In genomic region chr1:35846224-35846936, GRCm38 (mm10) we compare ENCODE assay signal across 9 mouse cellular contexts.
DNase-seq lines count a peak whose midpoint lies in the region; ATAC-seq lines count a peak whose summit lies in the region.
"Had no signal": no experiment of that assay in that cellular context is flagged by ENCODE, and none has a peak within 500 bp of the region (broad histone marks: within the 10 kb centered on the region; RNA-seq: fewer than 3 reads in every experiment).

No protein-coding gene starts in this region.

- H3K4me1 ChIP-seq in liver, embryonic 11.5 days (replicated peaks; ENCODE audit: control insufficient read depth, insufficient read depth, low read length) = no peaks in the 10 kb centered on the region
- H3K4me1 ChIP-seq in midbrain, embryonic 11.5 days (ENCODE audit: control insufficient read depth, insufficient read depth, low read length) = no peaks in the 10 kb centered on the region
- H3K4me1 ChIP-seq: neural tube, embryonic 13.5 days had no signal

- no peak overlapping the region for H3K4me2 ChIP-seq in liver, embryonic 11.5 days
- H3K4me2 ChIP-seq in midbrain, embryonic 11.5 days = no peak overlapping the region
- H3K4me2 ChIP-seq: neural tube, embryonic 13.5 days had no signal

- H3K4me3 ChIP-seq in liver, embryonic 11.5 days (ENCODE audit: low read depth, low read length) = no peak overlapping the region
- H3K4me3 ChIP-seq in midbrain, embryonic 11.5 days (ENCODE audit: low read depth, low read length) = no peak overlapping the region
- H3K4me3 ChIP-seq: erythroblast, embryonic 14.5 days; neural tube, embryonic 13.5 days had no signal

- no peak for ATAC-seq in liver, embryonic 11.5 days (replicated peaks; ENCODE audit: low FRiP score)
- ATAC-seq in megakaryocyte, adult 5-6 weeks (ENCODE audit: poor library complexity, severe bottlenecking) = peak; percentile 35; the same call in 1 of the 2 replicates
- ATAC-seq in midbrain, embryonic 11.5 days (ENCODE audit: low FRiP score) = no peak

- H3K9me3 ChIP-seq in liver, embryonic 11.5 days (ENCODE audit: control insufficient read depth, low read length) = no peaks in the 10 kb centered on the region
- no peaks in the 10 kb centered on the region for H3K9me3 ChIP-seq in midbrain, embryonic 11.5 days (ENCODE audit: control insufficient read depth, low read length)
- H3K9me3 ChIP-seq: neural tube, embryonic 13.5 days had no signal

- DNase-seq in liver = peak; percentile 19
- no peak for DNase-seq in liver, embryonic 11.5 days (ENCODE audit: low spot score)
- DNase-seq in ZHBTc4 (ENCODE audit: low read depth, low spot score) = peak; percentile 85
- DNase-seq in cerebellum, adult 9-10 months = peak; percentile 55
- no peak for DNase-seq in midbrain, embryonic 11.5 days (ENCODE audit: low spot score, missing footprints)
- DNase-seq in right cerebral cortex, adult 2 months (ENCODE audit: low spot score in 2 of 2) = no peak

- H3K27me3 ChIP-seq in liver, embryonic 11.5 days (replicated peaks; ENCODE audit: control insufficient read depth, insufficient read depth, low read length) = no peaks in the 10 kb centered on the region
- H3K27me3 ChIP-seq in midbrain, embryonic 11.5 days (ENCODE audit: control insufficient read depth, insufficient read depth, low read length) = no peaks in the 10 kb centered on the region
- H3K27me3 ChIP-seq: neural tube, embryonic 13.5 days had no signal

- H3K27ac ChIP-seq in liver, embryonic 11.5 days (ENCODE audit: low read depth, low read length) = no peak overlapping the region
- no peak overlapping the region for H3K27ac ChIP-seq in midbrain, embryonic 11.5 days (ENCODE audit: low read depth, low read length)
- H3K27ac ChIP-seq: neural tube, embryonic 13.5 days had no signal

- H3K36me3 ChIP-seq in liver, embryonic 11.5 days (ENCODE audit: control insufficient read depth, insufficient read depth, low read length) = no peaks in the 10 kb centered on the region
- no peaks in the 10 kb centered on the region for H3K36me3 ChIP-seq in midbrain, embryonic 11.5 days (ENCODE audit: control insufficient read depth, insufficient read depth, low read length)
- H3K36me3 ChIP-seq: neural tube, embryonic 13.5 days had no signal

- H3K9ac ChIP-seq in liver, embryonic 11.5 days (ENCODE audit: low read depth, low read length) = no peak overlapping the region
- no peak overlapping the region for H3K9ac ChIP-seq in midbrain, embryonic 11.5 days (ENCODE audit: low read length)
- H3K9ac ChIP-seq: neural tube, embryonic 13.5 days had no signal

- 48% methylated on average over 11 of the region's 11 CpGs for WGBS in liver, embryonic 11.5 days
- WGBS in midbrain, embryonic 11.5 days = 73% methylated on average over 11 of the region's 11 CpGs

Comparison
In these comparisons a context has a peak if more than half of its experiments do, and no peak if none do; other contexts are left out.
1. DNase-seq: peak in liver (single experiment), ZHBTc4 (single experiment) and cerebellum, adult 9-10 months (single experiment); none in liver, embryonic 11.5 days (single experiment), midbrain, embryonic 11.5 days (single experiment) and right cerebral cortex, adult 2 months (0 of 2).